Mouse (Mus musculus): ENCODE measurements around the gene Ifitm10. TPM values are rescaled to one million over a fixed set of nuclear protein-coding genes. Genes with fewer than 3 reads are reported as not detected.
A peak's percentile ranks its signal among the peaks of the same experiment; 100 is the strongest.
"Not testable (repeated sequence)": the region's sequence is repeated elsewhere in the genome, so short reads cannot be mapped to it uniquely, and the experiment has no call there.

Gene Ifitm10
- total and polyA plus RNA-seq, 3 experiments = not detected

DNA sequence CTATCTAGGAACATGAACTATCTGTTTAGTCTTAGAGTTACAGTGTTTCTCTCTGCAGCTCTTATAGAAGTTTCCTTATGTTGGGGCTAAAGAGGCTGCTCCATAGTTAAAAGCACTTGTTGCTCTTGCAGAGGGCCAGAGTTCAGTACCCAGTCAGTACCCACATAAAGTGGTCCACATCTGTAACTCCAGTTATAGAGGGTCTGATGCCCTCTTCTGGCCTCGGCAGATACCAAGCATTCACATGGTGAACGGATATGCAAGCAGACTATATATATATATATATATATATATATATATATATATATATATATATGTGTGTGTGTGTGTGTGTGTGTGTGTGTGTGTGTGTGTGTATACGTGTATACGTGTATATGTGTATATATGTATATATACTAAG is 34.4 kb upstream of the Ifitm10 start:
- TF ChIP-seq CTCF (conservative IDR thresholded peaks at IDR 0.05 in 1 of 2, IDR thresholded peaks at IDR 0.05 in 1 of 2; ENCODE audit: low read depth in 2 of 2, low read length in 2 of 2) = peak in 1 of 2 experiments; percentile 35; a peak in 2 of 4 replicates
- peak; percentile 34 for TF ChIP-seq SMC3 (IDR thresholded peaks at IDR 0.05; ENCODE audit: low read depth, low read length)
- no peak for TF ChIP-seq POLR2A (IDR thresholded peaks at IDR 0.05; ENCODE audit: low read depth, low read length)
- peak; percentile 24 for TF ChIP-seq RAD21 (IDR thresholded peaks at IDR 0.05; ENCODE audit: low read depth, low read length)
- TF ChIP-seq GABPA (IDR thresholded peaks at IDR 0.05; ENCODE audit: insufficient replicate concordance, low read depth, low read length) = no peak
- Histone ChIP-seq H3K27ac (ENCODE audit: insufficient read depth, low read depth) (no peak overlapping the region), H3K4me2 (ENCODE audit: insufficient read depth, low read depth, poor library complexity, severe bottlenecking) (no peak overlapping the region), H3K4me3 (replicated peaks in 1 of 3; ENCODE audit: low read depth in 2 of 3, low read length in 2 of 3, poor library complexity in 1 of 3) (no peak overlapping the region), H3K9me3 (replicated peaks; ENCODE audit: low read length) (no peaks in the 10 kb centered on the region), H3K9ac (ENCODE audit: insufficient read depth, low read depth) (no peak overlapping the region), H3K27me3 (replicated peaks) (peaks cover 8% of the 10 kb centered on the region), H3K36me3 (replicated peaks in 1 of 2; ENCODE audit: control insufficient read depth in 1 of 2, insufficient read depth in 1 of 2, low read length in 1 of 2) (no peaks in the 10 kb centered on the region), H3K4me1 (ENCODE audit: control insufficient read depth in 1 of 2, insufficient read depth in 2 of 2) (no peaks in the 10 kb centered on the region), H3K79me2 (replicated peaks; ENCODE audit: control insufficient read depth, extremely low read depth, insufficient read depth, poor library complexity, severe bottlenecking) (no peaks in the 10 kb centered on the region)
- DNase-seq (ENCODE audit: extremely low read depth) = no peak
- dilution Hi-C loops (cut with MboI; ENCODE audit: extremely low pct_ligation_motif_present, extremely low pct_unique_long_range_greater_than_20kb, low sequenced_read_pairs) (no loop called here), in situ Hi-C loops (cut with MboI; ENCODE audit: low pct_ligation_motif_present, low pct_unique_long_range_greater_than_20kb, low sequenced_read_pairs) (no loop called here)

DNA sequence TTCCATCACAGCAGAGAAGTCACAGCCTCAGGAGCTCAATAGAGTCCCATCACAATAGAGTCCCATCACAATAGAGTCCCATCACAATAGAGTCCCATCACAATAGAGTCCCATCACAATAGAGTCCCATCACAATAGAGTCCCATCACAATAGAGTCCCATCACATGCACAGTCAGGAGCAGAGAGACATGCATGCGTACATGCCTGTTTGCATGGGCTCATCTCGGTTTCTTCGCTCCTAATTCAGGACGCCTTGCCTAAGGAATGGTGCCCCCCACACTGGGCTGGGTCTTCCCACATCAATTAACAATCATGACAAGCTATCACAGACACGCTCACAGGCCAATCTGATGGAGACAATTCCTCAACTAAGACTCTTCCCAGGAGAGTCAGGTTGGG is 31.6 kb upstream of the Ifitm10 start:
- H3K36me3 ChIP-seq (replicated peaks in 1 of 2; ENCODE audit: control insufficient read depth in 1 of 2, insufficient read depth in 1 of 2, low read length in 1 of 2); in situ Hi-C loops (cut with MboI; ENCODE audit: low pct_ligation_motif_present, low pct_unique_long_range_greater_than_20kb, low sequenced_read_pairs); H3K4me2 ChIP-seq (ENCODE audit: insufficient read depth, low read depth, poor library complexity, severe bottlenecking); H3K27ac ChIP-seq (ENCODE audit: insufficient read depth, low read depth); H3K79me2 ChIP-seq (replicated peaks; ENCODE audit: control insufficient read depth, extremely low read depth, insufficient read depth, poor library complexity, severe bottlenecking); DNase-seq (ENCODE audit: extremely low read depth); H3K4me3 ChIP-seq (replicated peaks in 1 of 3; ENCODE audit: low read depth in 2 of 3, low read length in 2 of 3, poor library complexity in 1 of 3); H3K9me3 ChIP-seq (replicated peaks; ENCODE audit: low read length); H3K27me3 ChIP-seq (replicated peaks); H3K4me1 ChIP-seq (ENCODE audit: control insufficient read depth in 1 of 2, insufficient read depth in 2 of 2); H3K9ac ChIP-seq (ENCODE audit: insufficient read depth, low read depth); dilution Hi-C loops (cut with MboI; ENCODE audit: extremely low pct_ligation_motif_present, extremely low pct_unique_long_range_greater_than_20kb, low sequenced_read_pairs): not testable (repeated sequence)

DNA sequence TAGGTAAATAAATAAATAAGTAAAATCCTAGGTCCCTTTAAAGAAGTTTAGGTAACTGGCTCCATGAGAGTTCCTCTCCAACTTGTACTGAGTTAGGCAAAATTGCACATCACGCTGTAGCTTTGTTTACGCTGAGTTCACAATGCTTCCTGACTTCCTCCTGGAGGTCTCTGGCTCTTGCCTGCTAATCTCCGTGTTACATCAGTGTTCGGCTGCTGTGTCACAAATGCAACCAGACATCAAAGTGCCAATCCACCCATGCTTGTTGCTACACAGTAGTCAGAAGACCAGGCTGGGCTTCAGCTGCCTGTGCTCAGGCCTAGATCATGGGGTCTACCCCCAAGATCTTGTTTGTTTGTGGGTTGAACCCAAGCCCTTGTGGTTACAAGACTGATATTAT is 30.0 kb upstream of the Ifitm10 start:
- no peaks in the 10 kb centered on the region for H3K36me3 ChIP-seq (replicated peaks in 1 of 2; ENCODE audit: control insufficient read depth in 1 of 2, insufficient read depth in 1 of 2, low read length in 1 of 2)
- peaks cover 5 to 13% of the 10 kb centered on the region in 2 experiments for H3K4me1 ChIP-seq (ENCODE audit: control insufficient read depth in 1 of 2, insufficient read depth in 2 of 2)
- no peaks in the 10 kb centered on the region for H3K27me3 ChIP-seq (replicated peaks)
- in situ Hi-C loops (cut with MboI; ENCODE audit: low pct_ligation_motif_present, low pct_unique_long_range_greater_than_20kb, low sequenced_read_pairs) = no loop called here
- dilution Hi-C loops (cut with MboI; ENCODE audit: extremely low pct_ligation_motif_present, extremely low pct_unique_long_range_greater_than_20kb, low sequenced_read_pairs) = no loop called here
- H3K79me2 ChIP-seq (replicated peaks; ENCODE audit: control insufficient read depth, extremely low read depth, insufficient read depth, poor library complexity, severe bottlenecking) = no peaks in the 10 kb centered on the region
- no peak for TF ChIP-seq HCFC1 (IDR thresholded peaks at IDR 0.05; ENCODE audit: low read depth, low read length)
- TF ChIP-seq RAD21 (IDR thresholded peaks at IDR 0.05; ENCODE audit: low read depth, low read length) = no peak
- no peak for TF ChIP-seq JUND (conservative IDR thresholded peaks at IDR 0.05; ENCODE audit: low read depth, low read length)
- no peak for TF ChIP-seq USF2 (conservative IDR thresholded peaks at IDR 0.05; ENCODE audit: low read depth, low read length)
- TF ChIP-seq TBP (conservative IDR thresholded peaks at IDR 0.05; ENCODE audit: low read depth, low read length) = no peak
- no peak for TF ChIP-seq MXI1 (IDR thresholded peaks at IDR 0.05; ENCODE audit: low read depth, low read length)
- H3K4me3 ChIP-seq (replicated peaks in 1 of 3; ENCODE audit: low read depth in 2 of 3, low read length in 2 of 3, poor library complexity in 1 of 3) = no peak overlapping the region
- no peak overlapping the region for H3K27ac ChIP-seq (ENCODE audit: insufficient read depth, low read depth)
- no peak for DNase-seq (ENCODE audit: extremely low read depth)
- H3K4me2 ChIP-seq (ENCODE audit: insufficient read depth, low read depth, poor library complexity, severe bottlenecking) = no peak overlapping the region
- H3K9ac ChIP-seq (ENCODE audit: insufficient read depth, low read depth) = no peak overlapping the region
- no peaks in the 10 kb centered on the region for H3K9me3 ChIP-seq (replicated peaks; ENCODE audit: low read length)
